Mouse (Mus musculus): ENCODE data around the gene Slc25a11.

The Slc25a11 gene

GRCm38 (mm10) chr11:70621972-70622814, 25.1 kb downstream of the Slc25a11 start:
- DNase-seq (ENCODE audit: low read depth, low spot score): peak; percentile 78

GRCm38 (mm10) chr11:70619101-70619500, 28.2 kb downstream of the Slc25a11 start, which contains the start of gene Chrne:
Chrne (minus strand) TSS chr11:70619216.
- no peak for DNase-seq (ENCODE audit: low read depth, low spot score)

GRCm38 (mm10) chr11:70615516-70616093, 31.7 kb downstream of the Slc25a11 start, which contains the start of gene 4930544D05Rik:
4930544D05Rik (plus strand) TSS chr11:70615848.
- DNase-seq (ENCODE audit: low read depth, low spot score): peak; percentile 87

- peak; percentile 90 for DNase-seq (ENCODE audit: low read depth, low spot score)
Measured at GRCm38 (mm10) chr11:70615074-70615473, 32.2 kb downstream of the Slc25a11 start.

GRCm38 (mm10) chr11:70612505-70612904, 34.8 kb downstream of the Slc25a11 start:
- DNase-seq (ENCODE audit: low read depth, low spot score): no peak

- DNase-seq (ENCODE audit: low read depth, low spot score): no peak
Measured at GRCm38 (mm10) chr11:70610752-70611151, 36.5 kb downstream of the Slc25a11 start.

- DNase-seq (ENCODE audit: low read depth, low spot score): peak; percentile 33
Measured at GRCm38 (mm10) chr11:70608381-70609066, 38.8 kb downstream of the Slc25a11 start.

GRCm38 (mm10) chr11:70607611-70608010, 39.7 kb downstream of the Slc25a11 start:
- no peak for DNase-seq (ENCODE audit: low read depth, low spot score)

- no peak for DNase-seq (ENCODE audit: low read depth, low spot score)
Measured at GRCm38 (mm10) chr11:70606717-70607116, 40.6 kb downstream of the Slc25a11 start.

- peak; percentile 81 for DNase-seq (ENCODE audit: low read depth, low spot score)
Measured at GRCm38 (mm10) chr11:70605024-70605566, 42.2 kb downstream of the Slc25a11 start.

GRCm38 (mm10) chr11:70598451-70598953, 48.8 kb downstream of the Slc25a11 start:
- DNase-seq (ENCODE audit: low read depth, low spot score): no peak

GRCm38 (mm10) chr11:70597301-70597700, 50.0 kb downstream of the Slc25a11 start:
- peak; percentile 77 for DNase-seq (ENCODE audit: low read depth, low spot score)

- DNase-seq (ENCODE audit: low read depth, low spot score): no peak
Measured at GRCm38 (mm10) chr11:70596094-70596493, 51.2 kb downstream of the Slc25a11 start.

GRCm38 (mm10) chr11:70595638-70596037, 51.6 kb downstream of the Slc25a11 start:
- peak; percentile 57 for DNase-seq (ENCODE audit: low read depth, low spot score)

- peak; percentile 84 for DNase-seq (ENCODE audit: low read depth, low spot score)
Measured at GRCm38 (mm10) chr11:70594253-70594989, 52.9 kb downstream of the Slc25a11 start.
